Mouse (Mus musculus) forebrain, embryonic 15.5 days (tissue): Measurements from ENCODE around the gene Aven. TPM values are rescaled to one million over a fixed set of nuclear protein-coding genes. Genes with fewer than 3 reads are reported as not detected.

ENCODE experiments used
- ATAC-seq: fragments of 200-750 bp; cut with Nextera tagmentation; replicated peaks from 2 replicates; pipeline ENCODE4 v1.8.0; 2017; ENCODE audit warnings: mild to moderate bottlenecking, moderate TSS enrichment, moderate library complexity
- H3K27ac ChIP-seq: fragments of 300-500 bp; sonication (generic); replicated peaks from 2 replicates; pipeline ENCODE4 v1.5.1; 2015; ENCODE audit warnings: mild to moderate bottlenecking, inconsistent platforms
- H3K27me3 ChIP-seq: fragments of 300-500 bp; sonication (generic); 2 replicates; pipeline ENCODE4 v1.6.1; 2015; ENCODE audit warnings: inconsistent platforms
- H3K36me3 ChIP-seq: fragments of 300-500 bp; sonication (generic); 2 replicates; pipeline ENCODE4 v1.6.1; 2015; ENCODE audit warnings: mild to moderate bottlenecking, inconsistent platforms
- H3K4me1 ChIP-seq: fragments of 300-500 bp; sonication (generic); 2 replicates; pipeline ENCODE4 v1.6.1; 2015; ENCODE audit warnings: inconsistent platforms
- H3K4me2 ChIP-seq: fragments of 300-500 bp; sonication (generic); replicated peaks from 2 replicates; pipeline ENCODE4 v1.6.1; 2015; ENCODE audit warnings: mild to moderate bottlenecking, inconsistent platforms
- H3K4me3 ChIP-seq: fragments of 300-500 bp; sonication (generic); 2 replicates; pipeline ENCODE4 v1.5.1; 2015; ENCODE audit warnings: mild to moderate bottlenecking, inconsistent platforms
- H3K9ac ChIP-seq: fragments of 300-500 bp; sonication (generic); replicated peaks from 2 replicates; pipeline ENCODE4 v1.6.1; 2015; ENCODE audit warnings: mild to moderate bottlenecking, inconsistent platforms
- H3K9me3 ChIP-seq: fragments of 300-500 bp; sonication (generic); 2 replicates; pipeline ENCODE4 v1.6.1; 2016; ENCODE audit warnings: inconsistent platforms
- WGBS: fragments of 180-500 bp; shearing (Covaris S2); methylation state at CpG from one replicate; pipeline ENCODE4 v1.1.7; 2015; ENCODE audit warnings: mixed read lengths; 5-methylcytosine and 5-hydroxymethylcytosine counted together
- polyA plus RNA-seq: library from polyadenylated mRNA; unstranded; fragments of >200 nt; fragmentation: Nextera tagmentation; extraction: Ambion mirVana; gene quantifications from 2 replicates; pipeline ENCODE4 v1.2.1, GENCODE M21; 2015

Aven gene
- polyA plus RNA-seq, 1 experiment from 2014 or later: 3.7 TPM

- ATAC-seq: no peak
- Histone ChIP-seq H3K4me3 (no peak overlapping the region), H3K4me1 (no peaks in the 10 kb centered on the region), H3K36me3 (peaks cover 40% of the 10 kb centered on the region), H3K4me2 (no peak overlapping the region), H3K27me3 (no peaks in the 10 kb centered on the region), H3K9ac (no peak overlapping the region), H3K9me3 (no peaks in the 10 kb centered on the region), H3K27ac (no peak overlapping the region)
- 48% methylated on average over 5 of the region's 5 CpGs for WGBS
These were observed 21.8 kb upstream of the Aven start for GRCm38 (mm10) chr2:112470961-112471381.

GRCm38 (mm10) chr2:112472076-112472475 lies 20.7 kb upstream of the Aven start:
- H3K27ac ChIP-seq: no peak overlapping the region
- no peak overlapping the region for H3K4me2 ChIP-seq
- no peak for ATAC-seq
- no peaks in the 10 kb centered on the region for H3K27me3 ChIP-seq
- H3K9ac ChIP-seq: no peak overlapping the region
- WGBS: 93% methylated on average over 2 of the region's 2 CpGs
- H3K36me3 ChIP-seq: peaks cover 31% of the 10 kb centered on the region
- H3K4me1 ChIP-seq: no peaks in the 10 kb centered on the region
- H3K4me3 ChIP-seq: no peak overlapping the region
- H3K9me3 ChIP-seq: no peaks in the 10 kb centered on the region

GRCm38 (mm10) chr2:112474997-112475724 lies 17.6 kb upstream of the Aven start:
- no peaks in the 10 kb centered on the region for H3K27me3 ChIP-seq
- H3K4me2 ChIP-seq: no peak overlapping the region
- WGBS: 79% methylated on average over 5 of the region's 5 CpGs

GRCm38 (mm10) chr2:112476554-112476953 lies 16.2 kb upstream of the Aven start:
- no peak overlapping the region for H3K4me2 ChIP-seq
- no peak overlapping the region for H3K27ac ChIP-seq
- H3K9me3 ChIP-seq: no peaks in the 10 kb centered on the region
- 79% methylated on average over 6 of the region's 6 CpGs for WGBS
- ATAC-seq: no peak
- no peak overlapping the region for H3K4me3 ChIP-seq
- H3K36me3 ChIP-seq: no peaks in the 10 kb centered on the region
- no peak overlapping the region for H3K9ac ChIP-seq
- no peaks in the 10 kb centered on the region for H3K27me3 ChIP-seq
- H3K4me1 ChIP-seq: no peaks in the 10 kb centered on the region

More at GRCm38 (mm10) chr2:112474997-112475724, 17.6 kb upstream of the Aven start:
- Histone ChIP-seq H3K9me3 (no peaks in the 10 kb centered on the region), H3K9ac (no peak overlapping the region), H3K4me3 (no peak overlapping the region), H3K4me1 (no peaks in the 10 kb centered on the region), H3K27ac (no peak overlapping the region), H3K36me3 (peaks cover 3% of the 10 kb centered on the region; the same call in 1 of the 2 replicates)
- no peak for ATAC-seq

- H3K4me2 ChIP-seq: no peak within 1 kb of the TSS
- H3K27ac ChIP-seq: no peak within 1 kb of the TSS
- 93% methylated on average over 5 of the region's 5 CpGs for WGBS
- no peaks in the 10 kb centered on the region for H3K36me3 ChIP-seq
- no peak within 1 kb of the TSS for H3K4me3 ChIP-seq
- no peaks in the 10 kb centered on the region for H3K9me3 ChIP-seq
- H3K4me1 ChIP-seq: no peaks in the 10 kb centered on the region
- ATAC-seq: no peak
- H3K27me3 ChIP-seq: no peaks in the 10 kb centered on the region
- H3K9ac ChIP-seq: no peak within 1 kb of the TSS
These were observed 12.1 kb upstream of the Aven start, which contains the start of gene Chrm5 for GRCm38 (mm10) chr2:112480669-112481068. Chrm5 (minus strand) TSS chr2:112480769.

- no peaks in the 10 kb centered on the region for H3K27me3 ChIP-seq
- H3K9ac ChIP-seq: no peak overlapping the region
- ATAC-seq: peak; percentile 57; the same call in 1 of the 2 replicates
- no peak overlapping the region for H3K4me2 ChIP-seq
- H3K4me3 ChIP-seq: no peak overlapping the region
- whole genome bisulfite sequencing: 2% methylated on average over 2 of the region's 2 CpGs
- H3K27ac ChIP-seq: no peak overlapping the region
- H3K9me3 ChIP-seq: no peaks in the 10 kb centered on the region
- no peaks in the 10 kb centered on the region for H3K4me1 ChIP-seq
- no peaks in the 10 kb centered on the region for H3K36me3 ChIP-seq
These were observed 11.2 kb upstream of the Aven start for GRCm38 (mm10) chr2:112481564-112481963.

GRCm38 (mm10) chr2:112482533-112483333 lies 10.0 kb upstream of the Aven start:
- Histone ChIP-seq H3K9me3 (no peaks in the 10 kb centered on the region), H3K27ac (no peak overlapping the region)

GRCm38 (mm10) chr2:112483334-112483651 lies 9.5 kb upstream of the Aven start:
- no peaks in the 10 kb centered on the region for H3K4me1 ChIP-seq
- H3K9me3 ChIP-seq: no peaks in the 10 kb centered on the region
- no peaks in the 10 kb centered on the region for H3K27me3 ChIP-seq
- no peak for ATAC-seq
- no peak overlapping the region for H3K27ac ChIP-seq
- H3K4me3 ChIP-seq: no peak overlapping the region
- no peak overlapping the region for H3K4me2 ChIP-seq
- no peaks in the 10 kb centered on the region for H3K36me3 ChIP-seq
- no peak overlapping the region for H3K9ac ChIP-seq
- 77% methylated on average over 2 of the region's 2 CpGs for WGBS

More at GRCm38 (mm10) chr2:112482533-112483333, 10.0 kb upstream of the Aven start:
- H3K27me3 ChIP-seq: no peaks in the 10 kb centered on the region
- no peak overlapping the region for H3K9ac ChIP-seq
- no peak for ATAC-seq
- H3K36me3 ChIP-seq: no peaks in the 10 kb centered on the region
- 67% methylated on average over 5 of the region's 5 CpGs for WGBS
- no peak overlapping the region for H3K4me2 ChIP-seq
- no peak overlapping the region for H3K4me3 ChIP-seq
- H3K4me1 ChIP-seq: no peaks in the 10 kb centered on the region

GRCm38 (mm10) chr2:112484886-112485285 lies 7.9 kb upstream of the Aven start:
- no peak for ATAC-seq
- Histone ChIP-seq H3K9ac (no peak overlapping the region), H3K4me3 (no peak overlapping the region), H3K27ac (no peak overlapping the region), H3K4me1 (no peaks in the 10 kb centered on the region), H3K9me3 (no peaks in the 10 kb centered on the region), H3K36me3 (no peaks in the 10 kb centered on the region), H3K4me2 (no peak overlapping the region), H3K27me3 (no peaks in the 10 kb centered on the region)
- WGBS: 75% methylated on average over 2 of the region's 2 CpGs

- 88% methylated on average over 11 of the region's 11 CpGs for WGBS
- Histone ChIP-seq H3K27me3 (no peaks in the 10 kb centered on the region), H3K4me2 (no peak overlapping the region), H3K9ac (no peak overlapping the region), H3K27ac (no peak overlapping the region), H3K4me1 (peaks cover 12% of the 10 kb centered on the region), H3K4me3 (no peak overlapping the region), H3K36me3 (no peaks in the 10 kb centered on the region), H3K9me3 (no peaks in the 10 kb centered on the region)
- ATAC-seq: no peak
These were observed 2.1 kb upstream of the Aven start for GRCm38 (mm10) chr2:112490483-112491196.

GRCm38 (mm10) chr2:112491629-112492028 lies 1.1 kb upstream of the Aven start:
- Histone ChIP-seq H3K9ac (0 out of 2 replicates have a peak overlapping the region, but pooled peaks have one; percentile 95), H3K4me1 (peaks cover 12% of the 10 kb centered on the region), H3K36me3 (no peaks in the 10 kb centered on the region), H3K9me3 (no peaks in the 10 kb centered on the region), H3K4me2 (no peak overlapping the region), H3K27ac (no peak overlapping the region), H3K4me3 (no peak overlapping the region), H3K27me3 (no peaks in the 10 kb centered on the region)
- 66% methylated on average over 5 of the region's 5 CpGs for WGBS
- no peak for ATAC-seq

- ATAC-seq: peak; percentile 14
These were observed 321 bp upstream of the Aven start for GRCm38 (mm10) chr2:112492431-112492855.

More at GRCm38 (mm10) chr2:112492431-112492855, 321 bp upstream of the Aven start:
- Histone ChIP-seq H3K4me2 (peak overlapping the region; percentile 81), H3K27me3 (no peaks in the 10 kb centered on the region), H3K36me3 (no peaks in the 10 kb centered on the region), H3K4me1 (peaks cover 12% of the 10 kb centered on the region), H3K9ac (peak overlapping the region; percentile 95), H3K27ac (peak overlapping the region; percentile 95), H3K9me3 (no peaks in the 10 kb centered on the region), H3K4me3 (peak overlapping the region; percentile 81)
- WGBS: 6% methylated on average over 9 of the region's 9 CpGs
